Mouse (Mus musculus) layer of hippocampus, adult 9-10 months (tissue): ENCODE measurements around the gene Kcnip1.

ENCODE experiments used
- DNase-seq: peaks from one replicate; pipeline ENCODE4 v3.0.0; 2022; ENCODE audit warnings: low spot score

Kcnip1 gene

DNA sequence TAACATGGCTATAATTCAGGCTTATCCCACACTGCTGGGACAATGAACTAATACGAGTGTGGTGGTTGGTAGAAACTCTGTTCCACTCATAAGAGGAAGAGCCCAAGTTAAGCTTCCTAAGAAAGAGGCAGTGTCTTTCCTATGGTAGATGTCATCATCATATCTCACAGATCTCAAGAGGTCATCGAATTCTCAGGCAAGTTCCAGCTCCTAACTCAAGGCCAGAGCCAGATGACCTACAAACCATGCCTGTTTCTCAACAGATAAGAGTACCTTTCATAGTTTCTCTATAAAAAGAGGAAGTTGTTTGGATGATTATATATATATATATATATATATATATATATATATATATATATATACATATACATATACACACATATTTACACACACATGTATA lies 6.4 kb downstream of the Kcnip1 start:
- DNase-seq: no peak

DNA sequence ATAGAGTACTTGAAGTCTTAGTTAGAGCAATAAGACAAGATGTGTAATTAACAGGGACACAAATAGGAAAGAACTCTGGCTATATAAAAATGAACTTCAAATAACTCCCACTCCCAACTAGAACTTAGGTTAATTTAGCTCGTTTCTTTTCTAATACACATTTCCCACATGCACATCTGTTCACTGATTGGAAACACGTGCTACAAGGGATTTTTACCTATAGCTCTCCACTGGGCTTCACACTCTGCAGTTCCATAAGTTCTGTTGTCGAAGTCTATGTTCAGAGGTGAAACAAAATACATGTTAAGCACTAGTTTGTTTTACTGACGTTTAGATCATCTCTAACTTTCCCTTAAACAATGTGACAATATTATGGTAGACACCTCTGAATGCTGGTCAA lies 12.8 kb downstream of the Kcnip1 start:
- DNase-seq: no peak

DNA sequence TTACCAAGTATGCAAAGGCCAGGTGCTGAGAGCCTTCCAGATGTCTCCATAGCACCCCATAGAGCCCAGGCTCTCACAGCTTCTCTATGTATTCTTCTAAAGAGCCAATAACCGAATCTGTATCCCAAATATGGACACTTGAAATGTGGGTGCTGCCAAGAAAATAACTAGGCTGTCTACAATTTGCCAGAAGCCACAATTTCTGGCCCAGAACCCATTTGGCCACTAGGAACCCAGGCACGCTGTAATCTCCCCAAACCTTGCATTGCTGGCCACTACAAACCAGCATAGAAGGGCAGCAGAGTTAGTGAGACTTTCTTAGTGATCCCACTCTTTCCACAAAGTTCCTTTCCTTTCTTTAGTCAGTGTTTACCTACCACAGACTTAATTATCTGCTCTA lies 17.8 kb downstream of the Kcnip1 start:
- DNase-seq: no peak

DNA sequence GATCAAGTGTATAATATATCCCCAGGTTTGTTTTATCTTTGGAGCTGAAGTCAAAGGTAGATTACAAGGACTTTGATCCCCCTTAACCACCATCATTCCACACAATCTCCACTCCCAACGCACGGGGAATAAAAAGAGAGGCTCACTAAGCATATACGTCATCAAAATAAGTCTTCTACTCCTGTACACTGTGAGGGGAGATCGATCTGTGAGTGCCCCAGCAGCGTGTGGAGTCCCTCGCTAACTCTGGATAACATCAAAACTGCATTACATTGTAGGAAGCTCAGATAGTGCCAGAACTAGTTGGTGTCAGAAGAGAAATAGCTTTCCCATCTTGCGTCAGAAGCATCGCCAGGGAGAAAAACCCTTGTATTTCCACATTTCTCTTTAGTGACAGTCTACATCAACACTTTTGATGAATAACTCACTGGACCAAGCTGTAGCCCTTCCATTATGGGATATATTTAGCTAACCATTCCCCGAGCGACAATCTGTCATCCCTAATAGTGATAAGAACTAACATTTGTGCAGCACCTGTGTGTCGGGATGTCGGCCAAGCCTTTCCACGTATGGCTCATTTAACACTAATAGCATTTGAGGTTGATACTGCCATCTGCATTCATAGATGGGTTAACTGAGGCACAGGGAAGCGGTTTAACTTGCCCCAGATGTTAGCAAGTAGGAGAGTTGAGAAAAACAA lies 18.5 kb downstream of the Kcnip1 start:
- DNase-seq: no peak

DNA sequence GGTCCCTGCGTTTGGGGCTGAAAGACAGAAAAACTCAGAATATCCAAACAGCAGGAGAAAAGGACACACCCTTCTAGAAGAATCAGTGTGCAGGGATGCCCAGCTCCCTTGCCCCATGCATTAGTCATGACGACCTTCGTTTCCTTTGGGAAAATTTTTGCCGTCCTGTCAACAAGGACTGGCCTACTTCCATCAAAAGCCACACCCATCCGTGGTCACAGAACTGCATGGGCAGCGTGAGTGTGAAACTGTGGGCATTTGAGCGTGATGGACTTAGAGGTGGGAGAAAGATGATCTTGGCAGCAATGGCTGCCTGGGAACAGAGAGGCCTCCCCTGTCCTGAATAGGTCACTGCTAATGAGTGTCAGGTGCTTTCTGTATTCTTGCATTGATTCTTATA lies 20.8 kb downstream of the Kcnip1 start:
- no peak for DNase-seq

DNA sequence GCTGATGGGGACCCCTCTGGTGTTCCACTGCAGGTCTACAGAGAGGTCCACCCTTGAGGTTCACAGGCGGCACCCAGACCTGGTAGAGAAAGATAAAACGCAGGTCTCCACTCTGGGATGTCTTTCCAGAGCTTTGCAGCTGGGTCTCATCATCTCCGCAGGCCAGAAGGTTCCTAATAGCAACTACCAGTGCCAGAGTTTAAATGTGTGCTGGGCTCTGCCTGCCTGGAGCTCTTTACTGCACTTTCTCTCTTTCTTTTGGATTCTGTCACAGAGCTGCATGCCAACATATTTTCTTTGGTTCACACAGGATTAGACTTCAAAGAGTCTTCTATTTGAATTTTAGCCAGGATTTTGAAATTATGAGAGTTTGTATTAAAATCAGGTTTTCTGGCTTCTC lies 23.8 kb downstream of the Kcnip1 start:
- DNase-seq: no peak

DNA sequence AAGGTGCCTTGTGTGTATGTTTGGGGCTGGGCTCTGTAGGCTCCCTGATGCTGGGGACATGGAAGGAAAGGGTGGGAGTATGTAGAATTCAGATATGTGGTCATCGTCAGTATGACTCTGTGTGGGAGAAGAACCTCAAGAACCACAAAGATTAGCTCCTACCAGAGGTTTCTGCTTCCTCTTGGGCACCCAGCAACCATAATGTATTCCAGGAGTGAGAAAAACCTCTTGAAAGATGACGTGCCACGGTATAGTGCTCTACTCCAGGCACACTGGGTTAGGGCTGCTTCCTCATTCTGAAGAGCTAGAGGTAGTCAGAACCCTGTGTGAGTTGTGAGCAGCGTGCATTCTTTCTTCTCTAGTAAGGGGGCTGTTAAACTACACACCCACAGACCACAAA lies 25.2 kb downstream of the Kcnip1 start:
- no peak for DNase-seq

DNA sequence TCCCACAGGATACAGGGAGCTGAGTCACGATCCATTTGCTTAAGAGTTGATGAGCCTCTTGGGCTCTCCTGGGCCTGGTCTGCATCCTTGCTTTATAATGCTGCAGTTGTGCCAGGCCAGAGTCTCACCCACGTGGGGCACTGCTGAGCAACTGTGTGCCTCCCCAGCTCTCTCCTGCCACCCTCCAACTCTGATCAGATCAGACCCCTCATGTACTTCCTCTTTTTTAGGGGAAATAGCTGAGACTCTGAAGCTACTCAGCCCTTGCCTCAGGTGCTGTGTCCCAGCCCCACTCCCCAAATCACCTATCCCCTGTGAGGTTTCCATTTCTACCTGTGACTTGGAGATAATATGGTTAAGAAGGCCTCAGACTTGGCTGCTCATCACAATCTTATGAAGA lies 27.6 kb downstream of the Kcnip1 start:
- DNase-seq: no peak

DNA sequence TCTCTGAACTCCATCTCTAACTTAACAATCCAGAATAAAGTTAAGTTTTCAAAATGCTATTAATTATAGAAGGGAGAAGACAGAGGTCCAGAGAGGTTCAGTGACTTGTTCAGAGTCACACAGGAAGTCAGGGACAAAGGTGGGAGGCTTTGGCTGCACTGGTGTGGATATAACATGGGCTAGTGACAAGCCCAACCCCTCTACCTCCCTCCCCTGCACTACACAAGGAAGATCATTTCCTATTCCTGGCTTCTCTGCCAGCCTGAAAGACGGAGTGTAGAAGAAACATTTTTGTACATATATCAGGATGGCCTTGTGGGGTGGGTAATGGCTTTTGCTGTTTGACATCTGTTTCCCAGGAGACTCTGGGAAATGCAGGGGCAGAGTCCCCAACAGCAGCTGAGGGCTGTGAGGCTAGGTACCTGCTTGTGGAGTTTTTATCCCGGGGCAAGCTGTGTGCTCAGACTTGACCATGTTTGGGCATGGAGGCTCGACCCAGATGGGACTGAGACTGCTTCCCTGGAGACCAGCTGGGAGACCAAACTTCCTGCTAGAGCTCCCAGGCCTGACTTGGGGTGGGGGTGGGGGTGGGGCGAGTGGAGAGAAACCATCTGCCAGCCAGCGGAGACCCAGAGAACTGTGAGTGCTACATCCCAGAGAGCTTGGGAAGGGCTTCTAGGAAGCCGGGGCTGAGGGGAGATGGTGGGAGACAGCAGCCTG lies 30.1 kb downstream of the Kcnip1 start, which contains the start of gene Kcnmb1:
Gene Kcnmb1, plus strand, starts transcription at position 326 of the 720 bp plus-strand sequence.
- no peak for DNase-seq

DNA sequence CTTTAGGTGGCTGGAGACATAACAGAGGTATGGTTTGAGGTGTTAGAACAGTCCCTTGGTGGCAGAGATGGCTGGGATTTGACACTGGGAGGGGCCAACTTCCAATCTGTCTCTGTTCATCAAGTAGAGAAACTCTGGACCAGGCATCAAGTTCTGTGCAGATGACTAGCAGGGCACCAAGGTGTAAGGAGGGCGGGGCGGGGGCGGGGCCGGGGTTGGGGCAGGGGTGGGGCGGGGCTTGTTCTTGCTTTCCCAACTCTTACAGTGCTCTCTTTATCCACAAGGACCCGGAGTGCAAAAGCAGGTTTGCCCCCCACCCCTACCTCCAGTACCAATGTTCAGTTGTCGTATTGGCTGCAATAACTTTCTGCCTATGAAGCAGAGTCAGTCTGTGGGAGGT lies 30.8 kb downstream of the Kcnip1 start:
- no peak for DNase-seq

DNA sequence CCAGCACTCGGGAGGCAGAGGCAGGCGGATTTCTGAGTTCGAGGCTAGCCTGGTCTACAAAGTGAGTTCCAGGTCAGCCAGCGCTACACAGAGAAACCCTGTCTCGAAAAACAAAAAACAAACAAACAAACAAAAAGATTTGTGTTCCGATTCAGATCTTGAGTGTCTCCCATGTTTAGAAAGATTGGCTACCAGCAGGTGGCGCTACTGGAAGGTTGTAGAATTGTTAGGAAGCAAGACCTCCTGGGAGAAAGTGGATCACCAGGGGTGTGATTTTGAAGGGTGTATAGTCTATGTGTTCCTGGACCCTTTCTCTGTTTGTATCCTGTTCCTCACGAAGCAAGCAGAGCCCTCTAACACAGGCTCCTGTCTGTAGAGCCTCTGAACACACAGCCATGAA lies 34.2 kb downstream of the Kcnip1 start:
- DNase-seq: no peak

DNA sequence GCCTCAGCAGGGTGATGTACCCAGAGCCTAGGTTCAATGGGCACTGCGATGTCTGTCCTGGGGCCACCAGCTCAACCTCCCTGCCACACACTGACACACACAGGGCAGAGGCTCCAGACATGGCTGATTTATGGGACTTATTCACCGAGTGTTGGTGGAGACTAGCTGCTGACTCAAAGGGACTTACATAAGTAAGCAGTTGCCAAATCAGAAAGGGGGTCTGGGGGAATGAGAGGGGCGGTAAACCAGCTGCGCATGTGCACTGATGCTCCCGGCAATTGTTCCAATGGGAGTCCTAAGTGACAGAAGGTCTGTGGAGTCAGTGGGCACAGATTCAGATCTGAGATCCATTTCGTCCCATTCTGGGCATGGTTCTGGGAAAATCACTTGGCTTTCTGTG lies 35.4 kb downstream of the Kcnip1 start:
- DNase-seq: no peak

DNA sequence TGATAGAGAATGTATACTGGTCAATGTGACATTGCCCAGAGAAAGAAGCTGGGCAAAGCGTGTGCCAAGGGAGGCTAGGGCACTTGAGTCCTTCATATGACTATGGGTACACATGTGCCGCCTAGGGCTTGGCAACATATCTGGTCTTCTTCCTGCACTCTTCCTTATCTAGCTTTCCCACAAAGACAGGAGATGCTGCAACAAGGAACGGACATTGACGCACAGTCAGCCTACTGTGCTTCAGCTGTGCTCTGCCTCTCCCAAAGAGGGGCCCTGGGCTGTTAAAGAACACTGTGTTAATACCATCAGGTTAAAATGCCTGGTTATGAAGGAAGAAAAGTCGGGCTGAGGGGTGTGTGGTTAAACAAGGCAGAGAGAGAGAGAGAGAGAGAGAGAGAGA lies 36.3 kb downstream of the Kcnip1 start:
- DNase-seq: no peak

DNA sequence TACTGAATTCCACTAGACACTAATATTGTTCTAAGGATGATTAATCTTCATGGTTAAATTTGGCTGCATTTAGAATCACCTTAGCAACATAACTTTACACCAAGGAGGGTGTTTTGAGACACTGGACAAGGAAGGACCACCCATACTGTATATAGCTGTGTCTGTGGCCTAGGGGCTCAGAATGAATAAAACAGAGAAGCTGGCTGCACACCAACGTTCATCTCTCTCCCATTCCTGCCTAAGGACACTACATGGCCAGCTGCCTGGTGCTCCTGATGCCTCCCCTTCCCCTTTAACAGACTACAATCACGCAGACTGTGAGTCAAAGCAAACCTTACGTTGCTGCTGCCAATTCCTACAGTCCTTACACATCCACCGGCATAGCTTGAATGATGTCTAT lies 37.0 kb downstream of the Kcnip1 start:
- no peak for DNase-seq

DNA sequence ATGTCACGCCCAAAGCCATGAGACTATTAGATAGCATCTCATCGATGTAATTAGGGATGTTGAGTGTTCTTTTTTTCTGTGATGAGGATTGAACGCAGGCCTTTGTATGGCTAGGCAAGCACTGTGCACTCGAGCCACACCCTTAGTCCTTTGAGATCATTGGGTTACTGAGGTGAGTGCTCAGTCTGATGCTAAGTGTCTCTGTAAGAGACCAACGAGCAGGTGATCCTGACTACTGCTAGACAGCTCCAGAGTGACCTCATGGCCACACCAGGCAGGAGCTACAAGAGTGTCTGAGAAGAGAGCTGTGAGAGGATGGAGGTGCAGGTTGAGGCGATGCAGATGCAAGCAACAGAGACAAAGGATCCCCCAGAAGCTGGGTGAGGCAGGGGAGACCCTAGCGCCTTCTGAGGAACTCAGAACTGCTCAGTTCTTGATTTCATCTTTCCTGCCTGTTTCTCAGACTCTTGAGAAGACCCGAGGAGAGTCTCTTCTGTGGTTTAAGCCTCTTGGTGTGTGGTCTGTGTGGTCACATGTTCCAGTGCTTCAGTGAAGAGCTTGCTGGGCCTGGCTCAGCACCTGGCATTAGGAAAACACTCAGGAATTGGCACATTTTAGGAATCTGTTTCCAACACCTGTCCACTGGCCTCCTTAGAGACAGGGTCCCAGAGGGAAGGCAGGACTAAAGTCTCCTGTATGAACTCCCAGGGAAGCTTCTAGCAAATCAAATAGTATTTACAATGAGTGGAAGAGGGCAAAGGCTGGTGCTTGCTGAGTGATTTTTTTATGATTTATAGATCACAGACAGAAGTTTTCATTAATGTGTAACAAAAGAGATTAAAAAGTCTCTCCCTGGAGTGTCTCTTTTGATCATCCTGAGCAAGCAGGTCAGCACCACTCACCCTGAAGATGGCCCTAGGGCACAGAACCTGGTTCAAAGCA lies 41.0 kb downstream of the Kcnip1 start:
- no peak for DNase-seq

DNA sequence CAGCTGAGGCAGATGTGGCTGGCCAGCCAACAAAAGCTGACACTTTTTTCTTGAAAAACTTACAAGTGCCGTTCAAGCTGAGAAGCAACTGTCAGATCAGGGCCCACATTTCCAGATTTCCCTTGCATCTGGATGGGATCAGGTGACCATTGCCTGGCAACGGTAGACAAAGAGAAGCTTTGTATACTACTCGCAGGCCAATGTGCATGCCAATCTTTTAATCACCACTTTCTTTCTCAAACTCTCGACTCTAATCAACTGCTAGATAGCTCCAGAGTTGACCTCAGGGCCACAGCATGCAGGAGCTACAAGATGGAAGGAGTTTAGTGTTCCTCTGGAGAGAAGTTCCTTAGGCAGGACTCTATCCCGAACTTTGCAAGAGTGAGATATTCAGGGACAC lies 41.8 kb downstream of the Kcnip1 start:
- DNase-seq: no peak

DNA sequence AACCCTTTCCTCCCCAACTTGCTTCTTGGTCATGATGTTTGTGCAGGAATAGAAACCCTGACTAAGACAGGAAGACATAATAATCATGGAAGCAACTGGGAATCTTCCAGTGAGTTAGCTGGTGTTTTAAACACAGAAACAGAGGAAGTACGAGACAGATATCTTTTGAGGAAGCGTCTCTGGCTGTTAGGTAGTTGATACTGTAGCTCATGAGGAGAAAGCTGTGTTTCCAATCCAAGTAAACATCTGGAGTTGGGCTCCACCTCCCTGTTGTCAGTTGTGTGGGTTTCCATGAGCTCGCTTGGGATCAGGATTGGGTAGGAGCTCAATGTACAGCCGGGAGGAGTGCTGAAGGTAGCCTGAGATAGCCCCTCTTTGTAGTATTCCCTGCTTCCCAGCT lies 46.5 kb downstream of the Kcnip1 start:
- DNase-seq: no peak

DNA sequence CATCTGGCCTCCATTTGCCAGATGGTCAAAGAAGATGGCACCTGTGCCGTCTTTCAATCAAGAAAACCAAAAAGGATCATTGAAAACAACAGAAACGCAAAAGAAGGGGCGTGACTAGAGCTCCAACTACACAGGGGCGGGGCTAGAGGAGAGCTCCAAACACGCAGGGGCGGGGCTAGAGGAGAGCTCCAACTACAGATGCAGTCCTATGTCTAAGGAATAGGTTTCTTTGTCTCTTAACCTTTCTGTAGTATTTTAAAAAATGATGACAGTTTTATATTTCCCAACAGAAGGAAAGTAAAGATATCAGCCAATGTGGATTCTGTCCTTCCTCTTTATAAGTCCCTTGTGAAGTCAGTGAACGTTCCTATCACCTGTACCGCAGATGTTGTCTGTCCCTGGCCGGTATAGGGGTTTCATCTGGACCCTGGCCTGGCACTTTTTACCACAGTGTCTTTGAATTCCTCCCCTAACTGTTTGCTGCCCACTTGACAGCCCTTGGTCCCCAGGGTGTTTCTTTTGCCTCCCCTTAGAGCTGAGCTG lies 48.1 kb downstream of the Kcnip1 start:
- no peak for DNase-seq

DNA sequence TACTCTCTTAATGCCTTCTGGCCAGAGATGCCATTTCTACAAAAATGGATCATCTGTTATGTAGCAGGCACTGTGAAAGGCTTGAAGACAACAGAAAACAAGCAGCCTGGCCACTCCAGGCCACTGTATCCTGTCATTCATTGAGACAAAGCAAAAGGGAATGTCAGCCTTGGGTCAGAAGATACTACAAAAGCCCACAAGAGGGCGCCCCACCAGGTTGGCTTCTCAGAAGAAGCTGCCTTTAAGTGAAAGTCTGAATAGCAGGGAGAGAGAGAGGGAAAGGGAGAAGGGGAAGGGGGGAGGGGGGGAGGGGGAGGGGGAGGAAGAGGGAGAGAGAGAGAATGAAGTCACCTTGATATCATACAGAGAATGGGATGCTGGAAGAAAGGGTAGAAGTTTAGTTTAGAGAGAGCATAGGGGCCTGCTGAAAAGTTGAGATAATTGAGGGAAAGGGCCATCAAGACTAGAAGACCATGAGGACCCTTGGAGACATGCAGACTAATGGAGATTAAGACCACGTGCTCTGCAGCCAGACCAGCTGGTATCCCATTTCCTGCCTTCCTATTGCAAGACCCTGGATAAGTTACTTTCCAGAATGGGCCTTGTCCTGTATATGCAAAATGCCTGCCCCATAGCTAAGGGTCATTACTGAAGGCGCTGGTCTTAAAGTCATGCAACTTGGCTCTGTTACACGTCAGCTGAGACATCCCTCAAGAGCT lies 48.7 kb downstream of the Kcnip1 start:
- DNase-seq: no peak

DNA sequence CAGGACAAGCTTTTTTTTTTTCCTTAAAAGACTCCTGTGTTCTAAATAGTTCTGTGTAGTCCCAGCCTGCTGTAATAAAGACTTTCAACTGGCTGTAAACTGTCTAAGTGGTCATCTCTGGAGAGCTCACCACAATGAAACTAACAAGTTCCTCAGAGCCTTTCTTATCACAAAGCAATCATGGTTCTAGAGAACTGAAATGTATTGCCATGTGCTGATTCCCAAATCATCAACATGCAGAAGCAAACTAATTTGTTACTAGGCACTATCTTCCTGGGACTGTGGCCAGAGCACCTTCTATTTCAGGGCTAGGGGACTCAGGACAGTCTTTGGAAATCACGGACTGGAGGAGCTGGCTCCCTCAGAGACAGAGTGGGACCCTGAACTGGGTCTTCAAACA lies 49.4 kb downstream of the Kcnip1 start:
- DNase-seq: no peak

DNA sequence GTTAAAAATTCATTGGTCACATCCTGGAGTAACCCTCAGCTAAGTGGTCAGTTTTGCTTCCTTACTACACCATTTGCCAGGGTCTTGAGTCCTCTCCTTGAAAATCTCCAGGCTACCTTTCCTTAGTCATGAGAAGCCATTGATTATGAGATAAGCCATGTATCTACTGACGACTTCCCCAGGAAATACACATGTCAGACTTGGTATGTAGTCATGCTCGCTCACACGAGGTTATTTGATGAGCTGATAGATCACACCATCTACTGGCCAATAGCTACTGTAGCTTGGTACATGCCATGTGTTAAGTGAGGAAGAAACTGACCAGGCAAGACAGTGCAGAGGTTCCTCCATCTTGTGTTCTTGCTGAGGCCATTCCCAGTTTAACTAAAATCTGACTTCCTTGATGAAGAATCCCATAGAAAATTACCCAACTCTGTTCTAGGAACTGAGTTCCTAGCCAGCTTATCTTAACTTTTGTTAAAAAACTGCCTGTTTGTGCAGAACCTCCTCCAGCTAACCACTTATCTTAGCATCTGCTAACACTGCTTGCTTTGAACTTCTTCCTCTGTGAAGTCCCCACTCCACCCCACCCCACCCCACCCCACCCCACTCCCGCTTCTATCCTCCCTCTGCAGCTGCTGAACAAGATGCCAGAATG lies 53.4 kb downstream of the Kcnip1 start:
- no peak for DNase-seq
